Mouse (Mus musculus) testis, adult 2 months (tissue): Measurements from ENCODE around the gene Tnfrsf11a. TPM values are rescaled to one million over a fixed set of nuclear protein-coding genes. Genes with fewer than 3 reads are reported as not detected.

ENCODE experiments used
- H3K27ac ChIP-seq: fragments of 200-500 bp; 2 replicates; pipeline ENCODE4 v1.5.1; 2012; ENCODE audit warnings: low read depth, low read length; ENCODE audit not compliant: control insufficient read depth, insufficient read depth
- H3K27me3 ChIP-seq: fragments of 200-500 bp; 2 replicates; pipeline ENCODE4 v1.6.1; 2012; ENCODE audit warnings: mild to moderate bottlenecking, low read length, moderate library complexity; ENCODE audit not compliant: control insufficient read depth, insufficient read depth
- H3K36me3 ChIP-seq: fragments of 200-500 bp; 2 replicates; pipeline ENCODE4 v1.6.1; 2012; ENCODE audit warnings: mild to moderate bottlenecking, low read length; ENCODE audit not compliant: control insufficient read depth, insufficient read depth
- H3K4me1 ChIP-seq: fragments of 200-500 bp; 2 replicates; pipeline ENCODE4 v1.6.1; 2012; ENCODE audit warnings: low read length; ENCODE audit not compliant: control insufficient read depth, insufficient read depth
- H3K4me3 ChIP-seq: fragments of 200-500 bp; 2 replicates; pipeline ENCODE4 v1.5.1; 2012; ENCODE audit warnings: low read depth, mild to moderate bottlenecking, low read length, moderate library complexity, mixed read lengths; ENCODE audit not compliant: control insufficient read depth
- CTCF ChIP-seq: fragments of 200-500 bp; IDR thresholded peaks from 2 replicates; pipeline ENCODE4 v1.5.1; 2012; ENCODE audit warnings: low read depth, mild to moderate bottlenecking, inconsistent platforms, low read length, moderate library complexity; ENCODE audit not compliant: control insufficient read depth, insufficient read depth, insufficient replicate concordance
- POLR2A ChIP-seq: fragments of 200-500 bp; IDR thresholded peaks from 2 replicates; pipeline ENCODE4 v1.6.1; 2012; ENCODE audit warnings: low read depth, mild to moderate bottlenecking, inconsistent platforms, low read length, moderate library complexity; ENCODE audit not compliant: control insufficient read depth
- polyA plus RNA-seq: library from polyadenylated mRNA; depleted of rRNA; stranded (reverse); fragments of >200 nt; gene quantifications from 2 replicates; pipeline ENCODE4 v1.2.3, GENCODE M21; 2012

Gene Tnfrsf11a
- polyA plus RNA-seq, 1 experiment, result 0.26 TPM

DNA sequence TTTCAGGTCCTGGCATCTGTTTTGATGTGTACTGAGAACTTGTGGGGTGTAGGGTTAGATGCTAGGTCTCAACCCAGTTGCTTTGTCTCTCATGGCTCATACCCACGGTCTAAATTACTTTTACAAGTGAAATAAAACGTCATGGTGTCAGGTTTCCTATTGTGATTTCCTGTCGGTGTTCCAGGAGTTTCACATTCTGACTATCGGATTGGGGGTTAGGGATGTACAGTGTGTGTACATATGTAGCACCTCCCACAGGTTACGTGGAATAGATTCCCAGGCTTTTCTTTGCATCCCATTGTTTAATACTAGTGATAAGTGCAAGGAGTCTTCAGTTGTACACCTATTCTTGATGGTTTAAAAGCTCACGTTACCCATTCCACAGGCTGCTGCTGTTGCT lies 38.5 kb downstream of the Tnfrsf11a start:
- Histone ChIP-seq H3K27ac (no peak overlapping the region), H3K4me1 (no peaks in the 10 kb centered on the region), H3K27me3 (no peaks in the 10 kb centered on the region), H3K4me3 (no peak overlapping the region), H3K36me3 (no peaks in the 10 kb centered on the region)
- TF ChIP-seq CTCF (no peak), POLR2A (no peak)

DNA sequence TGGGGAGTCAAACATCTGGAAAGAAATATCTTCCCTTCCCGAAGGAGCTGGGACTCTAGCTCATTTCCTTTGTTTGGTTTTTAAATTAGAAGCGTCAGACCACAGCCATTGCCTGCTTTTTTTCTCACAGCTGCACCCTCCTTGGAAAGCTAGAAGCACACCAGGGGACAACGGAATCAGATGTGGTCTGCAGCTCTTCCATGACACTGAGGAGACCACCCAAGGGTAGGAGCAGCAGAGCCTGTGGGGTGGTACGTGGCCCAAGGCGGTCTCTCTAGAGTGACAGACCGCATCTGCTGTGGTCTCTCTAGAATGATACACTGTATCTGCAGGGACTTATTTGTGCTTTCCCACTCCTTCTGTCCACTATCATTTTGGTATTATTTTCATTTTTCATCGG lies 39.2 kb downstream of the Tnfrsf11a start:
- Histone ChIP-seq H3K4me1 (no peaks in the 10 kb centered on the region), H3K4me3 (no peak overlapping the region), H3K27me3 (no peaks in the 10 kb centered on the region), H3K36me3 (no peaks in the 10 kb centered on the region), H3K27ac (no peak overlapping the region)
- no peak for TF ChIP-seq POLR2A
- TF ChIP-seq CTCF, result no peak

GRCm38 (mm10) chr1:105824356-105824755 lies 43.8 kb downstream of the Tnfrsf11a start:
- TF ChIP-seq POLR2A, result no peak
- no peak for TF ChIP-seq CTCF

GRCm38 (mm10) chr1:105824980-105825379 lies 44.5 kb downstream of the Tnfrsf11a start:
- H3K36me3 ChIP-seq, result no peaks in the 10 kb centered on the region
- no peaks in the 10 kb centered on the region for H3K27me3 ChIP-seq
- no peak overlapping the region for H3K4me3 ChIP-seq
- no peak overlapping the region for H3K27ac ChIP-seq
- peaks cover 5% of the 10 kb centered on the region; the same call in 1 of the 2 replicates for H3K4me1 ChIP-seq
- TF ChIP-seq CTCF (no peak), POLR2A (no peak)

More at GRCm38 (mm10) chr1:105824356-105824755, 43.8 kb downstream of the Tnfrsf11a start:
- H3K4me1 ChIP-seq, result peaks cover 5% of the 10 kb centered on the region; the same call in 1 of the 2 replicates
- H3K27me3 ChIP-seq, result no peaks in the 10 kb centered on the region
- no peak overlapping the region for H3K4me3 ChIP-seq
- H3K36me3 ChIP-seq, result no peaks in the 10 kb centered on the region
- H3K27ac ChIP-seq, result no peak overlapping the region

DNA sequence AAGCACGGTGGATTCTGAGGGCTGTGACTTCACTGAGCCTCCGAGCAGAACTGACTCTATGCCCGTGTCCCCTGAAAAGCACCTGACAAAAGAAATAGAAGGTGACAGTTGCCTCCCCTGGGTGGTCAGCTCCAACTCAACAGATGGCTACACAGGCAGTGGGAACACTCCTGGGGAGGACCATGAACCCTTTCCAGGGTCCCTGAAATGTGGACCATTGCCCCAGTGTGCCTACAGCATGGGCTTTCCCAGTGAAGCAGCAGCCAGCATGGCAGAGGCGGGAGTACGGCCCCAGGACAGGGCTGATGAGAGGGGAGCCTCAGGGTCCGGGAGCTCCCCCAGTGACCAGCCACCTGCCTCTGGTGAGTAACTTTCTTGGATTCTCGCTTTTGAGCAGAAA lies 46.9 kb downstream of the Tnfrsf11a start:
- H3K36me3 ChIP-seq, result no peaks in the 10 kb centered on the region
- no peak overlapping the region for H3K27ac ChIP-seq
- TF ChIP-seq POLR2A (no peak), CTCF (no peak)
- no peaks in the 10 kb centered on the region for H3K27me3 ChIP-seq
- peaks cover 5% of the 10 kb centered on the region; the same call in 1 of the 2 replicates for H3K4me1 ChIP-seq
- no peak overlapping the region; the same call in 1 of the 2 replicates for H3K4me3 ChIP-seq

DNA sequence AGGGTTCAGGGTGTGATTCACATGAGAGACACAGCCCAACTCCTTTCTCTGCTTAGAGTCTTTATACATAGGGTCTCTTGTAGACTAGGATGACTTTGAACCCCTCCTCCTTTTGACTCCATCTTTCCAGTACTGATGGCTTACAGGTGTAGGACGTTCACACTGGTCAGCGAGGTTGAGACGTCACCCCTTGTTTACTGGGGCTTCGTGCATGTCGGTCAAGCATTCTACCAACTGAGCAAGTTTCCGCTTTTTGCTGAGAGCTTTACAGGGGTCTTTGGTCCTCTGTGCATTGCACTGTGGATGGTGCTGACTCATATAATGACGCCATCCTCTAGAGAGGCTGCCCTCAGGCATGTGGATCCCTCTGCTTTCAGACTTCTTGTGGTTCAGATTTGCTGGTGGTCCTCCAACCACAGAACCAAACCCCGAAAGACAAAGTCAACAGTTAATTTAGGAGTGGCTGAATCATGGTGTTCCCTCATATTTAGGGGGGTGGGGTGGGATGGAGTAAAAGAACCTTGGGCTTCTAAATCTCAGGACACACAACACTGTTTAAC lies 47.3 kb downstream of the Tnfrsf11a start:
- no peak for TF ChIP-seq POLR2A
- no peak for TF ChIP-seq CTCF
- Histone ChIP-seq H3K4me1 (peaks cover 5% of the 10 kb centered on the region; the same call in 1 of the 2 replicates), H3K4me3 (no peak overlapping the region), H3K27ac (no peak overlapping the region), H3K27me3 (no peaks in the 10 kb centered on the region), H3K36me3 (no peaks in the 10 kb centered on the region)

GRCm38 (mm10) chr1:105829171-105829570 lies 48.7 kb downstream of the Tnfrsf11a start:
- no peak overlapping the region for H3K27ac ChIP-seq
- TF ChIP-seq POLR2A (no peak), CTCF (no peak)
- H3K27me3 ChIP-seq, result no peaks in the 10 kb centered on the region
- no peaks in the 10 kb centered on the region for H3K36me3 ChIP-seq
- peaks cover 5% of the 10 kb centered on the region; the same call in 1 of the 2 replicates for H3K4me1 ChIP-seq
- H3K4me3 ChIP-seq, result no peak overlapping the region

GRCm38 (mm10) chr1:105832784-105833183 lies 52.3 kb downstream of the Tnfrsf11a start:
- Histone ChIP-seq H3K36me3 (no peaks in the 10 kb centered on the region), H3K4me3 (no peak overlapping the region), H3K27ac (no peak overlapping the region), H3K27me3 (no peaks in the 10 kb centered on the region), H3K4me1 (no peaks in the 10 kb centered on the region)
- no peak for TF ChIP-seq POLR2A
- TF ChIP-seq CTCF, result no peak
